Mouse (Mus musculus): ENCODE measurements around the gene Golt1a.
"Not testable (repeated sequence)": the region's sequence is repeated elsewhere in the genome, so short reads cannot be mapped to it uniquely, and the experiment has no call there.

Golt1a gene

DNA sequence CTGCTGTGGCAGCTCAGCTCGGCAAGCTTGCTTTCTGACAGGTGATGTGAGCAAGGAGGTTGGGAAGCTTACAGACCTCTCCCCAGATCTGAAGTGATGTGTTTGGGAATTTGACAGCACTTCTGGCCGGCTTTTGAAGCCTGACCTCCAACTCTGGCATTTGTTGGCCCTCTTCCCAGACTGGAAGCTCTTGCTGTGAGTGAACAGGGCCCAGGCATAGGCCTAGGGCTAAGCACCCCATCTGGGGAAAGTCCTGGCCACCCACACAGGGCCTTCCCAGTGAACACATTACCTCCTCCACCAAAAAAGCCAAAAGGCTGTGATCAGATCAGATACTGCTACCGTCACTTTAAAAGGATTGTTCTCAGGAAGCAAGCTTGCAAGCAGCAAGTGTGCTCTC is 7.1 kb upstream of the Golt1a start:
- DNase-seq (ENCODE audit: low spot score in 2 of 2), result peak in 1 of 2 experiments; percentile 23

DNA sequence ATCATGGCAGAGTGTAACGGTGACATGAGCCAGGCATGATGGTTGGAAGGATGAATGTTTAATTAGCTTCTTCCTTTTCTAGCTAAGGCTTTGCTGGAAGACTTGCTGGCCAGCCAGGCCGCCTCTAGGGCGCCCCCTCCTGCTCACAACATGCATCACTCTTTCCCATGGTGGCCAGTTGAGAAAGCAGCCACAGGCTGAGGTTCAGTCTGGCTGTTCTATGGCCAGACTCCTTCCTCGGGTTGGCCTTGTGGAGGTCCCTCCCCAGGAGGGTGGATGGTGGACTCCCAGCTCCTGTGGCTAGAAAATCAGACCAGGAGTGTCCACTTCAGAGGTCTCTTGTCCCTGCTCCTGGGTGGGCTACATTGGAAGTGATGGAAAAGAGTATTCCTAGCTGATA is 2.8 kb upstream of the Golt1a start:
- peak; percentile 76 to 79 for DNase-seq (ENCODE audit: low spot score in 2 of 2)

- DNase-seq (ENCODE audit: low spot score in 2 of 2), result peak in 1 of 2 experiments; percentile 27
These were observed 2.3 kb upstream of the Golt1a start for GRCm38 (mm10) chr1:133307318-133307717.

GRCm38 (mm10) chr1:133311240-133311639 is 1.6 kb downstream of the Golt1a start:
- DNase-seq (ENCODE audit: low spot score in 2 of 2), result no peak

DNA sequence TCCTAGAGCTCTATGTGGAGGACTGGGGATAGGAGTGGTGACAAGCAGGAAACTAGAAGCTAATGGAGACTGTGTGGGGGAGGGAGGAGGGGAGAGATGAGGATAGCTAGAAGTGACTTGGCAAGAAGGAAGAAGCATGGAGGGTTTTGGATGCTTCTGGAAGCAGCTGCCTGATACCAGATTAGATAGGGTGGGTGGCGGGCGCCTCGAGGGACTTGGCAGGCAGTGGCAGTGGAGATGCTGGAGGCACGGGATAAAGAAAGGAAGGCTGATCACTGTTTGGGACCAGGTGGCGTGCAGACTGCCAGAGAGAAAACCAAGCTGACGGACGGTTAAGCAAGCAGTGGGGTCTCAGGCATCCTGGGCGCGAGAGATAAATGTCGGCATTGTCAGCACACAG is 2.3 kb downstream of the Golt1a start:
- no peak for DNase-seq (ENCODE audit: low spot score in 2 of 2)

- DNase-seq (ENCODE audit: low spot score in 2 of 2), result peak; percentile 39 to 50
These were observed 4.8 kb downstream of the Golt1a start for GRCm38 (mm10) chr1:133314364-133314763.

DNA sequence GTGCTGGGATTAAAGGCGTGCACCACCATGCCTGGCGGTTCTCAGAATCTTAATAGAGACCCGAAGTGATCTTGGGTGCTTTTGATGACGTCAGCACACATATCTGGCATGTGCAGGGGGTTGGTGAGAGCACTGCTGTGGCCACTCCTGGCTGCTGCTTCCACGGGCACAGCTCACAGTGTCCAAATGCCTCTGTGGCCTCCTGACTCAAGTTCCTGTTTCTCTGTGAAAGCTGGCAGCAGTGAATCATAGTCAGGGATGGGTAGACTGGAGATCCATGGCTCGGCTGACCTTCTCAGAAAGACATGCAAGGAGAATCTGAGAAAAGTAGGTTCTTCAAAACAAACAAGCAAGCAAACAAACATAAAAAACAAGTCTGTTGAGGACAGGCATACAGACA is 6.2 kb downstream of the Golt1a start:
- DNase-seq (ENCODE audit: low spot score in 2 of 2), result no peak

DNA sequence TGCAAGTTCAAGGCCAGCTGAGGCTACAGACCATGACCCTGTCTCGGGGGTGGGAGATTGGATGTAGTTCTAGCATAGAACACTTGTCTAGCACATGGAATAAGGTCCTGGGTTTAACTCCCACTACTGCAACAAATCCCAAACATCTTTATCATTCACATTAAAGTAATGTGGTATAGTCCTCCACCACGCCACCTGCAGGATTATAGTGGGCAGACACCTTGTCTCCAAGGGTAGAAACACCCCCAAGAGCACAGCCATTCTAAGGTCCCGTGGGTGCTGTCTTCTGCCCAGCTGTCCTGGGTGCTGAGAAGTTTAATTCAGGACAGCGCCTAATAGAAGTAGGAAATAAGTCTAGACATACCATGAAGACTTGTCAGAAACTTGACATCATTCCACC is 7.0 kb downstream of the Golt1a start:
- DNase-seq (ENCODE audit: low spot score in 2 of 2), result no peak

- DNase-seq (ENCODE audit: low spot score in 2 of 2), result no peak
These were observed 7.5 kb downstream of the Golt1a start for GRCm38 (mm10) chr1:133317149-133317548.

GRCm38 (mm10) chr1:133321267-133321925 is 11.8 kb downstream of the Golt1a start, which contains the start of gene Kiss1:
Kiss1 (plus strand) TSS chr1:133321875.
- no peak for DNase-seq (ENCODE audit: low spot score in 2 of 2)

- no peak for DNase-seq (ENCODE audit: low spot score in 2 of 2)
These were observed 13.7 kb downstream of the Golt1a start for GRCm38 (mm10) chr1:133323333-133323732.

GRCm38 (mm10) chr1:133325951-133326350 is 16.4 kb downstream of the Golt1a start:
- DNase-seq (ENCODE audit: low spot score in 2 of 2), result no peak

- DNase-seq (ENCODE audit: low spot score in 2 of 2), result no peak
These were observed 17.5 kb downstream of the Golt1a start for GRCm38 (mm10) chr1:133327094-133327493.

GRCm38 (mm10) chr1:133328299-133328795 is 18.7 kb downstream of the Golt1a start:
- no peak for DNase-seq (ENCODE audit: low spot score in 2 of 2)

GRCm38 (mm10) chr1:133328896-133329637 is 19.5 kb downstream of the Golt1a start:
- no peak for DNase-seq (ENCODE audit: low spot score in 2 of 2)

- DNase-seq (ENCODE audit: low spot score in 2 of 2), result no peak
These were observed 20.0 kb downstream of the Golt1a start for GRCm38 (mm10) chr1:133329638-133329964.

- no peak for DNase-seq (ENCODE audit: low spot score in 2 of 2)
These were observed 21.5 kb downstream of the Golt1a start for GRCm38 (mm10) chr1:133331142-133331541.

DNA sequence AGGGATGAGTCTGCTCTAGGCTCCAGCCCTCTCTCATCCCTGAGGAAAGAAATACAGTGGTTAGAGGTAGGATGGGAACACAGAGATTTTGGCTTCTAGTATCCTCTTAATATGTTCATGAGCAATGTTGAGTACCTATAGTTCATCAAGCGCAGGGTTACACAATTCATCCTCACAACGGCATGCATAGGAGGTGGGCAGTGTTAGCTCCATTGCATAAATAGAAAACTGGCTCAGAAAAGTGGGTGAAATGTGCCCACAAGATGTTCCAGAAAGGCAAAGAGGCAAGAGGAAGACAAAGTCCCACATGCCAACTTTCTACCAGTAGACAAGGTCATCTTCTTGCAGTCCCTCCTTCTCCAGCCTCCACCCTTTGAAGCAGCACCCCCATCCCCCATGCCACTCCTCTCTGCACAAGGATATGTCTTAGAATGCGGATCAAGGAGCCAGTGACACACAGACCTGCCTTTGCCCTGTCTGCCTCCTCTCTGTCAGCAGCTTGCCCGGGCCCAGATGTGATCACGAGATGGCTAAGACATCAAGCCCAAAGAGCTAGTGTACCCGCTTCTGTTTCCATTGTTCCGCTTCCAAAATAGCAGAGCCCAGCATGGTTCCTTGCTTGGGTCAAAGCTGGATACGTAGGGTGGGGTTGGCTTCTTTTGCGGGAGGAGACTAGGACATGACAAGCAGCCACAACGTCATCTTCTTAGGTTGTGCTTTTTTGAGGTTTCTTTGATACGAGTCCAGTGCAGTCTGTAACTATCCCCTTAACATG is 23.2 kb downstream of the Golt1a start:
- no peak for DNase-seq (ENCODE audit: low spot score in 2 of 2)

GRCm38 (mm10) chr1:133333937-133334336 is 24.3 kb downstream of the Golt1a start:
- no peak for DNase-seq (ENCODE audit: low spot score in 2 of 2)

DNA sequence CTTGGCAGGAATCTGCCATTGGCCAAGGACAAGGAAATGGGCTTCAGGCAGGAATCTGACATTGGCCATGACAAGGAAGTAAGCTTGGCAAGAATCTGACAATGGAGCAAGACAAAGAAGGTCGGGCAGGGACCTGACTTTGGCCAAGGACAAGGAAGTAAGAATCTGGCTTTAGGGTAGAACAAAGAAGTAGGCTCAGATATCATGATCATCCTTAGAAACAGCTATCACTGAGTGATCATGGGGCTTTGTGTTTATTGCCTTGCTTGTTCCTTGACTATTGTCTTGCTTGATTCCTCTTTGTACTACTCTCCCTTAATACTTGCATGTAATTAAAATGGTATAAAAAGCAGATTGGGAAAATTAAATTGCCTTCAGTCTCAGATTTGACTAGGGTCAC is 30.8 kb downstream of the Golt1a start:
- DNase-seq (ENCODE audit: low spot score in 2 of 2), result not testable (repeated sequence)

DNA sequence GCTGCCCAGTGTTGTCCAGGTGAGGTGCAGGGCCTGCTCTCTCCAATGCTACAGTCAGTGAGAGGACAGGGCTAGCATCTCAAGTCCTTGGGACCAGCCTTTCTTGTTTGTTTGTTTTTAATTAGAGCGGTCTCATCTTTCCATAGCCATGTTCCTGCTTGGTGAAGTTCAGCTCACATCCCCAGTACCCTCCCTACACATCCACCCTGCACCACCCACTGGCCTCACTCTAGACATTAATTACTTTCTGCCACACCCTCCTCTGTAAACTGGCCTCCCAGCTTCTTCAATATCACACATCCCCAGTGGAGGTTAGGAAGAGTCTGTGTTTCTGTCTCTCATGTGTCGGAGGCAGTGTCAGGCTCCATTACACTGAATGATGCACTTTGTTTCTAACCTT is 34.8 kb downstream of the Golt1a start:
- DNase-seq (ENCODE audit: low spot score in 2 of 2), result no peak

DNA sequence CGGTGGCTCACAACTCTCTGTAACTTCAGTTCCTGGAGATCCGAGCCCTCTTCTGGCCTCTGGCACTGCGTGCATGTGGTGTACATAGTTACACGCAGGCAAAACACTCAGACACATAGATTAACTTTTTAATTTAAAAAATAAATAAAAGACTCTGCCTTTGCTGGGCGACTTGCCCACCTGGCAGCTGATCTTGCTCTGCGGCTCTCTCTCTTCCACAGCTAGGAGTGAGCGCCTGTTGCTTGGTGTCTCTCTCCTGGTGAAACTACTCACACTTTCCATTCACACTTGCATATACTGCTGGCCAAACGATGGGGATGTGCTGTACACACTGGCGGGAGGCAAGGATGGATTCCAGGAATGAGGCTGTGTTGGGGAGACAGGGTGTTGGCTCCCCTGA is 36.9 kb downstream of the Golt1a start:
- no peak for DNase-seq (ENCODE audit: low spot score in 2 of 2)
